Mouse (Mus musculus): ENCODE results near the gene Alkbh3.

GRCm38 (mm10) chr2:93963802-93964201 is 46.8 kb downstream of the Alkbh3 start:
- TF ChIP-seq CTCF (IDR thresholded peaks at IDR 0.05; ENCODE audit: low read depth), result no peak
- no peak for TF ChIP-seq EP300 (IDR thresholded peaks at IDR 0.05; ENCODE audit: low read depth)
